Mouse (Mus musculus): ENCODE measurements at regions not wholly inside any gene's neighbourhood (a gene's known extent, or its start where the extent isn't known, plus 50 kb on each side); places are given as distances from the start of the nearest gene placed in this dataset.
"Not testable (repeated sequence)": the region's sequence is repeated elsewhere in the genome, so short reads cannot be mapped to it uniquely, and the experiment has no call there.

GRCm38 (mm10) chr13:12726831-12727230 is 73.0 kb downstream of the Prl2c3 start:
- peak; percentile 26 for DNase-seq (ENCODE audit: low spot score)

GRCm38 (mm10) chr13:12717972-12718546 is 81.8 kb downstream of the Prl2c3 start:
- DNase-seq (ENCODE audit: low spot score), result not testable (repeated sequence)

GRCm38 (mm10) chr13:12711471-12712273 is 88.2 kb downstream of the Prl2c3 start:
- no peak for DNase-seq (ENCODE audit: low spot score)

GRCm38 (mm10) chr13:12702804-12703612 is 96.9 kb downstream of the Prl2c3 start:
- DNase-seq (ENCODE audit: low spot score), result not testable (repeated sequence)

GRCm38 (mm10) chr13:12702111-12702803 is 97.6 kb downstream of the Prl2c3 start:
- DNase-seq (ENCODE audit: low spot score), result not testable (repeated sequence)

- not testable (repeated sequence) for DNase-seq (ENCODE audit: low spot score)
Measured at GRCm38 (mm10) chr13:12693593-12694118, 106.2 kb downstream of the Prl2c3 start.

GRCm38 (mm10) chr13:12688778-12689177 is 111.1 kb downstream of the Prl2c3 start:
- DNase-seq (ENCODE audit: low spot score), result not testable (repeated sequence)

- DNase-seq (ENCODE audit: low spot score), result not testable (repeated sequence)
Measured at GRCm38 (mm10) chr13:12688149-12688548, 111.7 kb downstream of the Prl2c3 start.

- DNase-seq (ENCODE audit: low spot score), result not testable (repeated sequence)
Measured at GRCm38 (mm10) chr13:12680954-12681571, 115.4 kb downstream of the Ero1lb start.

- DNase-seq (ENCODE audit: low spot score), result peak; percentile 81
Measured at GRCm38 (mm10) chr13:12680283-12680953, 114.7 kb downstream of the Ero1lb start.

GRCm38 (mm10) chr13:12677372-12677771 is 111.7 kb downstream of the Ero1lb start:
- no peak for DNase-seq (ENCODE audit: low spot score)

- not testable (repeated sequence) for DNase-seq (ENCODE audit: low spot score)
Measured at GRCm38 (mm10) chr13:12671011-12671410, 105.3 kb downstream of the Ero1lb start.

- DNase-seq (ENCODE audit: low spot score), result not testable (repeated sequence)
Measured at GRCm38 (mm10) chr13:12668742-12669141, 103.1 kb downstream of the Ero1lb start.

GRCm38 (mm10) chr13:12667727-12668665 is 102.3 kb downstream of the Ero1lb start:
- DNase-seq (ENCODE audit: low spot score), result not testable (repeated sequence)

GRCm38 (mm10) chr13:12666050-12666449 is 100.4 kb downstream of the Ero1lb start:
- DNase-seq (ENCODE audit: low spot score), result not testable (repeated sequence)
